ENCODE assay signal across 23 mouse cellular contexts in genomic region chr12:93981307-93981706, GRCm38 (mm10).
DNase-seq lines count a peak whose midpoint lies in the region; ATAC-seq and TF ChIP-seq lines count a peak whose summit lies in the region.
"Had no signal": no experiment of that assay in that cellular context is flagged by ENCODE, and none has a peak within 500 bp of the region (broad histone marks: within the 10 kb centered on the region; RNA-seq: fewer than 3 reads in every experiment).

No protein-coding gene starts in this region.

- H3K9ac ChIP-seq in forebrain, embryonic 15.5 days (replicated peaks) = no peak overlapping the region
- H3K9ac ChIP-seq in forebrain, embryonic 12.5 days = no peak overlapping the region
- H3K9ac ChIP-seq in forebrain, embryonic 16.5 days (replicated peaks; ENCODE audit: low read depth, low read length) = no peak overlapping the region
- no peak overlapping the region for H3K9ac ChIP-seq in hindbrain, embryonic 13.5 days
- H3K9ac ChIP-seq: embryonic facial prominence, embryonic 12.5 days; embryonic facial prominence, embryonic 15.5 days; hindbrain, embryonic 12.5 days; intestine, embryonic 15.5 days had no signal

- peak; percentile 63; the same call in 1 of the 2 replicates for ATAC-seq in forebrain, embryonic 15.5 days (replicated peaks)
- ATAC-seq in forebrain, embryonic 12.5 days (ENCODE audit: low FRiP score) = no peak
- ATAC-seq in forebrain, embryonic 16.5 days = peak; percentile 77; the same call in 1 of the 2 replicates
- ATAC-seq in hindbrain, embryonic 13.5 days (ENCODE audit: low FRiP score) = no peak
- ATAC-seq: CD4-positive, CD25-positive, alpha-beta regulatory T cell, adult 4 months; hindbrain, embryonic 16.5 days; intestine, embryonic 15.5 days had no signal

- H3K9me3 ChIP-seq in forebrain, embryonic 15.5 days = no peaks in the 10 kb centered on the region
- no peaks in the 10 kb centered on the region for H3K9me3 ChIP-seq in forebrain, embryonic 12.5 days
- no peaks in the 10 kb centered on the region for H3K9me3 ChIP-seq in forebrain, embryonic 16.5 days (ENCODE audit: control insufficient read depth, low read length)
- no peaks in the 10 kb centered on the region for H3K9me3 ChIP-seq in hindbrain, embryonic 13.5 days
- H3K9me3 ChIP-seq: embryonic facial prominence, embryonic 12.5 days; embryonic facial prominence, embryonic 15.5 days; hindbrain, embryonic 12.5 days; intestine, embryonic 15.5 days had no signal

- H3K4me3 ChIP-seq in forebrain, embryonic 15.5 days = no peak overlapping the region
- H3K4me3 ChIP-seq in forebrain, embryonic 12.5 days (replicated peaks) = no peak overlapping the region
- no peak overlapping the region for H3K4me3 ChIP-seq in forebrain, embryonic 16.5 days (replicated peaks; ENCODE audit: low read length)
- H3K4me3 ChIP-seq in hindbrain, embryonic 13.5 days = no peak overlapping the region
- H3K4me3 ChIP-seq in kidney, adult 2 months (ENCODE audit: insufficient read depth, low read depth, low read length) = no peak overlapping the region
- H3K4me3 ChIP-seq: embryonic facial prominence, embryonic 12.5 days; embryonic facial prominence, embryonic 15.5 days; hindbrain, embryonic 12.5 days; intestine, embryonic 15.5 days had no signal

- no peak overlapping the region for H3K27ac ChIP-seq in forebrain, embryonic 15.5 days (replicated peaks)
- no peak overlapping the region for H3K27ac ChIP-seq in forebrain, embryonic 12.5 days
- no peak overlapping the region for H3K27ac ChIP-seq in forebrain, embryonic 16.5 days (ENCODE audit: low read length)
- no peak overlapping the region for H3K27ac ChIP-seq in hindbrain, embryonic 13.5 days
- no peak overlapping the region for H3K27ac ChIP-seq in kidney, adult 2 months (ENCODE audit: insufficient read depth, low read depth, low read length)
- H3K27ac ChIP-seq: embryonic facial prominence, embryonic 12.5 days; embryonic facial prominence, embryonic 15.5 days; hindbrain, embryonic 12.5 days; intestine, embryonic 15.5 days had no signal

- TF ChIP-seq CTCF in kidney, adult 2 months (conservative IDR thresholded peaks at IDR 0.05; ENCODE audit: insufficient read depth, insufficient read length, low read depth, low read length) = no peak

- WGBS in forebrain, embryonic 15.5 days = 41% methylated on average over 1 of the region's 1 CpGs
- WGBS in forebrain, embryonic 12.5 days = 66% methylated on average over 1 of the region's 1 CpGs
- WGBS in forebrain, embryonic 16.5 days = 39% methylated on average over 1 of the region's 1 CpGs
- 62% methylated on average over 1 of the region's 1 CpGs for WGBS in hindbrain, embryonic 13.5 days
- WGBS in kidney, adult 2 months = 53% methylated on average over 1 of the region's 1 CpGs

- no peaks in the 10 kb centered on the region for H3K4me1 ChIP-seq in forebrain, embryonic 15.5 days
- no peaks in the 10 kb centered on the region for H3K4me1 ChIP-seq in forebrain, embryonic 12.5 days
- no peaks in the 10 kb centered on the region for H3K4me1 ChIP-seq in forebrain, embryonic 16.5 days (replicated peaks; ENCODE audit: control insufficient read depth, insufficient read depth, low read length)
- no peaks in the 10 kb centered on the region for H3K4me1 ChIP-seq in hindbrain, embryonic 13.5 days (replicated peaks)
- H3K4me1 ChIP-seq in kidney, adult 2 months (ENCODE audit: control insufficient read depth, insufficient read depth, low read length) = no peaks in the 10 kb centered on the region
- H3K4me1 ChIP-seq: embryonic facial prominence, embryonic 12.5 days; embryonic facial prominence, embryonic 15.5 days; hindbrain, embryonic 12.5 days; intestine, embryonic 15.5 days had no signal

- no peaks in the 10 kb centered on the region for H3K27me3 ChIP-seq in forebrain, embryonic 15.5 days
- H3K27me3 ChIP-seq in forebrain, embryonic 12.5 days = no peaks in the 10 kb centered on the region
- no peaks in the 10 kb centered on the region for H3K27me3 ChIP-seq in forebrain, embryonic 16.5 days (replicated peaks; ENCODE audit: control insufficient read depth, insufficient read depth, low read length)
- no peaks in the 10 kb centered on the region for H3K27me3 ChIP-seq in hindbrain, embryonic 13.5 days
- H3K27me3 ChIP-seq in kidney, adult 2 months (replicated peaks; ENCODE audit: control insufficient read depth, insufficient read depth, low read length) = no peaks in the 10 kb centered on the region
- H3K27me3 ChIP-seq: embryonic facial prominence, embryonic 12.5 days; embryonic facial prominence, embryonic 15.5 days; hindbrain, embryonic 12.5 days; intestine, embryonic 15.5 days had no signal

- H3K4me2 ChIP-seq in forebrain, embryonic 15.5 days (replicated peaks) = no peak overlapping the region
- H3K4me2 ChIP-seq in forebrain, embryonic 12.5 days = no peak overlapping the region
- H3K4me2 ChIP-seq in forebrain, embryonic 16.5 days (ENCODE audit: low read length) = no peak overlapping the region
- no peak overlapping the region for H3K4me2 ChIP-seq in hindbrain, embryonic 13.5 days
- H3K4me2 ChIP-seq: embryonic facial prominence, embryonic 12.5 days; embryonic facial prominence, embryonic 15.5 days; heart, embryonic 11.5 days; hindbrain, embryonic 12.5 days; intestine, embryonic 15.5 days had no signal

- no peak for TF ChIP-seq POLR2A in kidney, adult 2 months (IDR thresholded peaks at IDR 0.05; ENCODE audit: low read depth, low read length)

- peak; percentile 35 for DNase-seq in layer of hippocampus, adult 9-10 months (ENCODE audit: low spot score)
- no peak for DNase-seq in layer of hippocampus, postnatal 10 days (ENCODE audit: low spot score in 2 of 2)
- no peak for DNase-seq in kidney, adult 2 months
- DNase-seq: adrenal gland, adult 2 months; adrenal gland, postnatal 14 days; cerebellum, adult 11 months; cerebellum, adult 2 months; cerebellum, adult 9-11 months; cerebellum, postnatal 25 days; gastrocnemius, postnatal 14 days; heart, adult 11 months; kidney, adult 11 months had no signal

- H3K36me3 ChIP-seq in forebrain, embryonic 15.5 days = no peaks in the 10 kb centered on the region
- no peaks in the 10 kb centered on the region for H3K36me3 ChIP-seq in forebrain, embryonic 12.5 days (replicated peaks)
- no peaks in the 10 kb centered on the region for H3K36me3 ChIP-seq in forebrain, embryonic 16.5 days (ENCODE audit: control insufficient read depth, insufficient read depth)
- no peaks in the 10 kb centered on the region for H3K36me3 ChIP-seq in hindbrain, embryonic 13.5 days
- no peaks in the 10 kb centered on the region for H3K36me3 ChIP-seq in kidney, adult 2 months (ENCODE audit: control insufficient read depth, insufficient read depth, low read length)
- H3K36me3 ChIP-seq: embryonic facial prominence, embryonic 12.5 days; embryonic facial prominence, embryonic 15.5 days; hindbrain, embryonic 12.5 days; intestine, embryonic 15.5 days had no signal

Comparison
In these comparisons a context has a peak if more than half of its experiments do, and no peak if none do; other contexts are left out.
1. ATAC-seq: peak in forebrain, embryonic 15.5 days (single experiment) and forebrain, embryonic 16.5 days (single experiment); none in forebrain, embryonic 12.5 days (single experiment) and hindbrain, embryonic 13.5 days (single experiment).